Mouse (Mus musculus): Measurements from ENCODE around the gene Ccdc180. TPM values are rescaled to one million over a fixed set of nuclear protein-coding genes. Genes with fewer than 3 reads are reported as not detected.

The Ccdc180 gene
- total RNA-seq, 2 experiments from 2014 or later = 0.12 to 0.38 TPM

DNA sequence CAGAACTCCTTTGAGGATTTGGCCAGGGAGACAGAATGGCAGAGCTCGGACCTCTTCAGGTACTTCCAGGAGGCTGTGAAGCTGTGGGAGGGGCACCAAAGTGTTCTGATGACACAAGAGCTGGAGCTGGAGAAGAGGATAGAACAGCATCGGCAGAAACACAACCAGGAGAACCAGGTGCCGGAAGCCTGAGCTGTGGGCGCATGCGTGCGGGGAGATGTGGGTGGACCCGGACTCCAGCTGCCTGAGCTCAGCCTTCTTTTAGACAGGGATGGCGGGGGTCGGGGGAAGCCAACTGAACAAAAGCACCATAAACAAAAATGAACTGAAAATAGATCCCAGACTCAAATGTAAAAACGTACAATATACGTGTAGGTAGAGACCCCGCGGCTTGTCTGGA lies 19.2 kb downstream of the Ccdc180 start:
- peak; percentile 7 to 9 for DNase-seq (ENCODE audit: extremely low spot score in 1 of 2, low spot score in 1 of 2)

DNA sequence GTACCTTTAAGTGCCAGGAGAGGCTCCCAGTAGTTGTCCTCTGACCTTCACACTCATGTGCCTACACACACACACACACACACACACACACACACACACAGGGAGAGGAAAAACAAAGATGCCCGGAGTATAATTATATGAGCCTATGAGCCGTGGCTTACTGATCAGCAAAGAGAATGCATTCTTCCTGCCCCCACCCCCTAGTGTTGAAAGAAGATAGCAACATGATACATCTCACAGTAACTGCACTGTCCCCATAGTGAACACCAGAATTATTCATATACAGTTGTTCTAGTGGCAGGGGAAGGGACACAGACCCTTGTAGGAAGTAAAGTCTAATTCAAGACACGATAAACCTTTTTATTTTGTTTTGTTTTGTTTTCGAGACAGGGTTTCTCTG lies 19.8 kb downstream of the Ccdc180 start:
- DNase-seq (ENCODE audit: extremely low spot score in 1 of 2, low spot score in 1 of 2) = no peak

- DNase-seq (ENCODE audit: extremely low spot score in 1 of 2, low spot score in 1 of 2) = no peak
Observed at GRCm38 (mm10) chr4:45911256-45911655, 21.2 kb downstream of the Ccdc180 start.

- DNase-seq (ENCODE audit: extremely low spot score in 1 of 2, low spot score in 1 of 2) = no peak
Observed at GRCm38 (mm10) chr4:45911876-45912275, 21.8 kb downstream of the Ccdc180 start.

- no peak for DNase-seq (ENCODE audit: extremely low spot score in 1 of 2, low spot score in 1 of 2)
Observed at GRCm38 (mm10) chr4:45917091-45917490, 27.0 kb downstream of the Ccdc180 start.

GRCm38 (mm10) chr4:45921663-45922435 lies 31.7 kb downstream of the Ccdc180 start:
- no peak for DNase-seq (ENCODE audit: extremely low spot score in 1 of 2, low spot score in 1 of 2)

DNA sequence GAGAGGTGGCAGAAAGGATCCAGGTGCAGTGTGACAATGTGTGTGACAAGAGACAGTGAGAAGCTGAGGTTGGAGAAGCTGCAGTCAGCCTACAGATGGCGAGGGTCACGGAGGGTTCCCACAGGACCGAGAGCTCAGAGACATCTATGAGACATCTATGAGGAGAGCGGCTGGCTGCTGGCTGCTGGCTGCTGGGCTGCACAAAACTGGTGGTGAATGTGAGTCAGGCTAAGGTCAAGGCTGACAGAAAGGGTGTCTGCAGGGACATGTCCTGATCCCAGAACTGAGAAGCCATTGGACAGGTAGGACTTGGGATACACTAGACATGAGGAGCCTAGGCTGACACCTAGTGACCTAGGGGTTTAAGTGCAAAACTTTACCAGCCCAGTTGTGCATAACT lies 33.9 kb downstream of the Ccdc180 start:
- no peak for DNase-seq (ENCODE audit: extremely low spot score in 1 of 2, low spot score in 1 of 2)

DNA sequence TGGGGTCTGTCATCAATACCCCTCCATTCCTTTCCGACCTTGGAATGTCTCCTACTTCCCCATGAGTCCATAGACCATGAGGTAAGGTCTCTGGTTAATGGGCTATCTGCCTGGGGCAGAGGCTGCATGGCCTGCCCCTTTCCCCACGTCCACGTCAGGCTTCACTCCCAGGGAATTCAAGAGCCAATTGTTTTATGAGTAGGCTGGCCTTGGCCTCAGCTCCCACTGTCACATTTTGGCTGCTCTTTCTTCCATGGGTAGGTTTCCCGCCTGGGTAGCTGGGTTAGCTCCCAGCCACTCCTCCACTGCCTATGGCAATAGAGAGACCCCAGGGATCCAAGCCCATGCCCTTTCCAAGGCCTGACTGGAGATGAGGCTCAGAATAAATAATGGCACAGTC lies 38.5 kb downstream of the Ccdc180 start:
- DNase-seq (ENCODE audit: extremely low spot score in 1 of 2, low spot score in 1 of 2) = no peak

- DNase-seq (ENCODE audit: extremely low spot score in 1 of 2, low spot score in 1 of 2) = peak; percentile 21 to 67
Observed at GRCm38 (mm10) chr4:45941628-45942044, 51.5 kb downstream of the Ccdc180 start.

GRCm38 (mm10) chr4:45947729-45948128 lies 57.6 kb downstream of the Ccdc180 start:
- DNase-seq (ENCODE audit: extremely low spot score in 1 of 2, low spot score in 1 of 2) = no peak

DNA sequence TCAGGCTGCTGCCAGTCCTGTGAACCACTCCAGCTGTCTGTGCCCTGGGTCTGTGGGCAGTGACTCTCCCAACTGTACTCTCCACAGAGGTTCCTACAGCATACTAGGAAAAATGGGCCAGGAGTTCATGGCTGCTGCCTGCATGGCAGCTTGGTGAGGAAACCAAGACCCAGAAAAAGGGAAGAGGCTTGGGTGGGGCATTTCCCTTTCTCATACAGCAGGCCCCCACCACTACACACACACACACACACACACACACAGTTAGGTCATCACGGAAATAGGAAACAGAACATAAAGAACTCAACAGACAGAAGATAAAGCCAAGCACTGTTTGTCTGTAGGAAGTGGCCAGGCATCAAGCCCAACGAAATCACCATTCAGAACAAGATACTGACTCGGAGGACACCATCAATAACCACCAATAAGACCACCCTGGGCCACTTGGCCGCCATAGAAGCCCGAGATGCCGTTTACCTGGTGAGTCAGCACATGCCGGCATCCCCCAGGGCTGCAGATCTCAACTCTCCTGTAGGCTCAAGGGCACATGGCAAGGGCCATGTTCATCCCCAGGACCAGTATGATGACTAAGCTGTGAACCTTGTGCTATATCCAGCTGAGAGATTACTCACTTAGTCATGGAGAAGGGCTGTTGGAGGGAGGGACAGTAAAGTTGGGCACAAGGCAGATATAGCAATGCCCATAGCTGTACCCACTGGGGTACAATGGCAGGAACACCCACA lies 59.2 kb downstream of the Ccdc180 start:
- DNase-seq (ENCODE audit: extremely low spot score in 1 of 2, low spot score in 1 of 2) = no peak

- no peak for DNase-seq (ENCODE audit: extremely low spot score in 1 of 2, low spot score in 1 of 2)
Observed at GRCm38 (mm10) chr4:45951830-45952229, 61.7 kb downstream of the Ccdc180 start.

DNA sequence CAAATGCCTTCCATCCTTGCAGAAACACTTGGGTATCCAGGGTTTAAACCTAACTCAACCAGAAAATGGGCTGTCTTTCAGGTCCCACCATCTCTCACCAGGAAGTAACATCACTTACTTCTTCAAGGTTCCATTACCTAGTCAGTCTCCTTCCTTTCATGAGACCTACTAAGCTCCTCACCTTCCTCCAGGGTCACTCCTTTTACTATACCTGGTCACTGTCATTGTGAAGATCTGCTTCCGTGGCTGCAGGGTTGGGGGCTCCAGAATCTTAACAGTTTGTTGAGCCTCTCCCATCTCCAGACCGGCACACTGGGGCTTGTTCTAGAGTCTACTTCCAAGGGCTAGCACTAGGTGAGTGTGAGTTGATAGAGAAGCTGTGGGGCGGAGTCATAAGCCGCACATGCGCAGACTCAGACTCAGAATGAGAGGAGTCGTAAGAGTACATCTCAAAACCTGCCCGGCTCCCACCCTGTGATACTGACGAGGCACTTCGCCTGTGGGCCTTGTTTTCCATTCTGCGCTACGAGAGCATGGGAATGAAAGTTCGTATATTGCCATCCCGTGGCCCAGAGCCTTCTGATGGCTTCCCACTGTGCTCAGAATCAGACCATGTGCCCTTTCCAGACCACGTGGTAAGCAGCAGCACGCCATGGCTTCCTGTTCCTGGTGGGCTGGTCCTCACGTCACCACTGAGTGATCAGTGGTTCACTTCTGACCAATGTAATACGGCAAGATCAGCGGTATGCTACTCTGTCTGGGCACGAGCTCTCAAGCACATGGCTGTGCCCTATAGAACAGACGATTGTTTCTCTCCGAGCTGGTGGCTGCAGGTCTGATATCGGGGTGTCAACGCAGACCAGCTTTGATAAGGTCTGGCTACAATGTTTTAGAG lies 63.2 kb downstream of the Ccdc180 start:
- no peak for DNase-seq (ENCODE audit: extremely low spot score in 1 of 2, low spot score in 1 of 2)

- DNase-seq (ENCODE audit: extremely low spot score in 1 of 2, low spot score in 1 of 2) = no peak
Observed at GRCm38 (mm10) chr4:45955235-45955634, 65.1 kb downstream of the Ccdc180 start.

GRCm38 (mm10) chr4:45956131-45956530 lies 66.0 kb downstream of the Ccdc180 start:
- no peak for DNase-seq (ENCODE audit: extremely low spot score in 1 of 2, low spot score in 1 of 2)

GRCm38 (mm10) chr4:45956706-45957105 lies 66.6 kb downstream of the Ccdc180 start:
- no peak for DNase-seq (ENCODE audit: extremely low spot score in 1 of 2, low spot score in 1 of 2)

GRCm38 (mm10) chr4:45964771-45965439 lies 74.8 kb downstream of the Ccdc180 start, which contains the start of gene Tdrd7:
Gene Tdrd7, plus strand, starts transcription at chr4:45965334.
- DNase-seq (ENCODE audit: extremely low spot score in 1 of 2, low spot score in 1 of 2) = no peak

- DNase-seq (ENCODE audit: extremely low spot score in 1 of 2, low spot score in 1 of 2) = no peak
Observed at GRCm38 (mm10) chr4:45965737-45966447, 75.8 kb downstream of the Ccdc180 start.

DNA sequence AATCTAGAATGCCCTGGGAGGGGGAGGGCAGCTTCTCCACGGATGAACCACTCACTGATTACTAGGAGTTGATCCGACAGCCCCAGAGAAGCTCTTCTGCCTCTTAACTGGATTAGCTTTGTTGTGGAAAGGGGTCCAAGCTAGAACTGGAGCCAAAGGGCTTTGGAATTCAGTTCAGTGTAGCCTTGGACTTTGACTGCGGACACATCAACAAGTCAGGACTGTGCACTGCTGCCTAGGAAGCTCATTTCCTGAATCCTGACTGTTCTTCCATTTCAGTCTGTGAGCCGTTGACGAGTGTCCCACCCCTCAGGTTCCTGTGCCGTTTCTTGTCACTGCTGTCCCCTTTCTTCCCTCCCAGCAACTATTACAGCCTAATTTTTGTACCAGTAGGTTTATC lies 76.6 kb downstream of the Ccdc180 start:
- no peak for DNase-seq (ENCODE audit: extremely low spot score in 1 of 2, low spot score in 1 of 2)
